Mouse (Mus musculus): ENCODE results near the gene 4931428F04Rik.

DNA sequence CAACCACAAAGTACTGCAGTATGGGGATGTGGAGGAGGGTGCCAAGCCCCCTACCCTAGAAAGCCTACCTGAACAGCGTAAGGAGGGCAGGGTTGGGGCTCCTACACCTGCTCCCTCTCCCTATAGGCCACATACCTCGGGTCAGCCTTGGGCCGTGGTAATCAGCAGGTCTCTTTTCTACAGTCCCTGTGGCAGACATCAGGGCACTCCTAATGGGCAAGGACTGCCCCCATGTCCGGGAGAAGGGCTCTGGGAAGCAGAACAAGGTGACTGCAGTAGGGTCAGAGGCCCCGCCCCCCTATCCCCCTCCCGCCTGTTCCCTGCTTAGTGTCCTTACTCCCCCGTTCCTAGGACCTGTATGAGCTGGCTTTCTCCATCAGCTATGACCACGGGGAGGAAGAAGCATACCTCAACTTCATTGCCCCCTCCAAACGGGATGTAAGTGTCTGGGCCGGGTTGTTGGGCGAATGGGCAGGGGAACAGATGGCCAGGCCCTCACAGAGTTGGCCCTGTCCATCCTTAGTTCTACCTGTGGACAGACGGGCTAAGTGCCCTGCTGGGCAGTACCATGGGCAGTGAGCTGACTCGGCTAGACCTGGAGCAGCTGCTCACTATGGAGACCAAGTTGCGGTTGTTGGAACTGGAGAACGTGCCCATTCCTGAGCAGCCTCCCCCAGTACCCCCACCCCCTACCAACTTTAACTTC, 19.6 kb upstream of the 4931428F04Rik start:
- TF ChIP-seq CTCF (IDR thresholded peaks at IDR 0.05; ENCODE audit: control insufficient read depth, insufficient read depth, insufficient read length): no peak
- TF ChIP-seq USF1 (IDR thresholded peaks at IDR 0.05; ENCODE audit: low read depth): no peak
- TF ChIP-seq MAX (IDR thresholded peaks at IDR 0.05): no peak
- TF ChIP-seq MYOD1 (IDR thresholded peaks at IDR 0.05; ENCODE audit: control insufficient read depth, insufficient read length, low read depth): no peak
- TF ChIP-seq FOSL1 (IDR thresholded peaks at IDR 0.05; ENCODE audit: insufficient read depth, low read length, poor library complexity, severe bottlenecking): no peak
- no peak for TF ChIP-seq CEBPB (IDR thresholded peaks at IDR 0.05; ENCODE audit: low read depth)

Measured in C2C12 (cell line).